Mouse (Mus musculus) small intestine, adult 2 months (tissue): ENCODE measurements around the gene Lgsn.

Source experiments
- CTCF ChIP-seq: fragments of 200-500 bp; IDR thresholded peaks from 2 replicates; pipeline ENCODE4 v1.5.1; 2012; ENCODE audit warnings: low read depth, mild to moderate bottlenecking, control low read depth, inconsistent platforms, low read length, moderate library complexity, mixed read lengths; ENCODE audit not compliant: insufficient replicate concordance, insufficient read length; ENCODE audit errors: extremely low read depth
- POLR2A ChIP-seq: fragments of 200-500 bp; IDR thresholded peaks from 2 replicates; pipeline ENCODE4 v1.6.1; 2012; ENCODE audit warnings: low read depth, mild to moderate bottlenecking, control low read depth, inconsistent platforms, low read length, moderate library complexity

- TF ChIP-seq CTCF = no peak
- TF ChIP-seq POLR2A = no peak
Observed at GRCm38 (mm10) chr1:31175401-31175800, 800 bp upstream of the Lgsn start.
